Mouse (Mus musculus) hindbrain, embryonic 14.5 days (tissue): ENCODE data around the gene Wsb2. TPM values are rescaled to one million over a fixed set of nuclear protein-coding genes. Genes with fewer than 3 reads are reported as not detected.

Experiments
- ATAC-seq: fragments of 200-750 bp; cut with Nextera tagmentation; 2 replicates; pipeline ENCODE4 v1.8.0; 2017; ENCODE audit warnings: moderate number of reproducible peaks, mild to moderate bottlenecking, moderate TSS enrichment, moderate library complexity; ENCODE audit not compliant: low FRiP score
- DNase-seq: peaks from one replicate; pipeline ENCODE4 v3.0.0-alpha.2; 2015; ENCODE audit warnings: low spot score
- H3K27ac ChIP-seq: fragments of 300-500 bp; sonication (generic); 2 replicates; pipeline ENCODE4 v1.5.1; 2014; ENCODE audit warnings: mild to moderate bottlenecking, moderate library complexity
- H3K27me3 ChIP-seq: fragments of 300-500 bp; sonication (generic); 2 replicates; pipeline ENCODE4 v1.6.1; 2014; ENCODE audit warnings: mild to moderate bottlenecking, low read length, mixed read lengths; ENCODE audit not compliant: control insufficient read depth, insufficient read depth
- H3K36me3 ChIP-seq: fragments of 300-500 bp; sonication (generic); replicated peaks from 2 replicates; pipeline ENCODE4 v1.6.1; 2014; ENCODE audit not compliant: control insufficient read depth, insufficient read depth
- H3K4me1 ChIP-seq: fragments of 300-500 bp; sonication (generic); replicated peaks from 2 replicates; pipeline ENCODE4 v1.6.1; 2014; ENCODE audit warnings: antibody characterized with exemption, low read length, mixed read lengths; ENCODE audit not compliant: control insufficient read depth, insufficient read depth
- H3K4me2 ChIP-seq: fragments of 300-500 bp; sonication (generic); replicated peaks from 2 replicates; pipeline ENCODE4 v1.6.1; 2014; ENCODE audit warnings: mild to moderate bottlenecking, moderate library complexity
- H3K4me3 ChIP-seq: fragments of 300-500 bp; sonication (generic); replicated peaks from 2 replicates; pipeline ENCODE4 v1.5.1; 2014; ENCODE audit warnings: mild to moderate bottlenecking, low read length
- H3K9ac ChIP-seq: fragments of 300-500 bp; sonication (generic); 2 replicates; pipeline ENCODE4 v1.6.1; 2014
- H3K9me3 ChIP-seq: fragments of 300-500 bp; sonication (generic); 2 replicates; pipeline ENCODE4 v1.6.1; 2016; ENCODE audit warnings: low read length; ENCODE audit not compliant: control insufficient read depth
- WGBS: fragments of 180-500 bp; shearing (Covaris S2); extraction: QIAGEN DNeasy Blood & Tissue Kit; methylation state at CpG from one replicate; pipeline ENCODE4 v1.1.7; 2014; 5-methylcytosine and 5-hydroxymethylcytosine counted together
- polyA plus RNA-seq: library from polyadenylated mRNA; unstranded; fragments of >200 nt; fragmentation: Nextera tagmentation; extraction: Ambion mirVana; gene quantifications from 2 replicates; pipeline ENCODE4 v1.2.1, GENCODE M21; 2014

Wsb2 gene
- polyA plus RNA-seq, 1 experiment from 2014 or later = 292 TPM

GRCm38 (mm10) chr5:117360631-117361541 lies 3.8 kb downstream of the Wsb2 start:
- Histone ChIP-seq H3K4me3 (no peak overlapping the region), H3K9ac (no peak overlapping the region), H3K27ac (no peak overlapping the region), H3K36me3 (peaks cover 25% of the 10 kb centered on the region), H3K4me1 (peaks cover 35% of the 10 kb centered on the region), H3K9me3 (no peaks in the 10 kb centered on the region), H3K4me2 (0 out of 2 replicates have a peak overlapping the region, but pooled peaks have one; percentile 2), H3K27me3 (no peaks in the 10 kb centered on the region)
- WGBS = 48% methylated on average over 13 of the region's 13 CpGs
- ATAC-seq (no peak), DNase-seq (no peak)

GRCm38 (mm10) chr5:117361590-117361989 lies 4.5 kb downstream of the Wsb2 start:
- H3K27ac ChIP-seq = no peak overlapping the region
- H3K4me3 ChIP-seq = no peak overlapping the region
- peaks cover 32% of the 10 kb centered on the region for H3K36me3 ChIP-seq
- no peaks in the 10 kb centered on the region for H3K9me3 ChIP-seq
- H3K27me3 ChIP-seq = no peaks in the 10 kb centered on the region
- H3K4me1 ChIP-seq = peaks cover 32% of the 10 kb centered on the region
- H3K4me2 ChIP-seq = no peak overlapping the region
- no peak for ATAC-seq
- 75% methylated on average over 4 of the region's 4 CpGs for WGBS
- no peak overlapping the region for H3K9ac ChIP-seq
- no peak for DNase-seq

GRCm38 (mm10) chr5:117363066-117363782 lies 6.1 kb downstream of the Wsb2 start:
- H3K4me3 ChIP-seq = no peak overlapping the region
- no peak for ATAC-seq
- H3K27me3 ChIP-seq = no peaks in the 10 kb centered on the region
- H3K9me3 ChIP-seq = no peaks in the 10 kb centered on the region
- H3K4me2 ChIP-seq = no peak overlapping the region
- no peak overlapping the region for H3K27ac ChIP-seq
- H3K9ac ChIP-seq = no peak overlapping the region
- peaks cover 32% of the 10 kb centered on the region for H3K4me1 ChIP-seq
- peaks cover 48% of the 10 kb centered on the region for H3K36me3 ChIP-seq
- 57% methylated on average over 15 of the region's 15 CpGs for WGBS
- DNase-seq = no peak

- Histone ChIP-seq H3K4me1 (peaks cover 16% of the 10 kb centered on the region), H3K27ac (no peak overlapping the region), H3K27me3 (no peaks in the 10 kb centered on the region), H3K9ac (no peak overlapping the region), H3K4me2 (no peak overlapping the region), H3K4me3 (no peak overlapping the region), H3K9me3 (no peaks in the 10 kb centered on the region), H3K36me3 (peaks cover 64% of the 10 kb centered on the region)
- WGBS = 86% methylated on average over 3 of the region's 3 CpGs
- no peak for ATAC-seq
- no peak for DNase-seq
Observed at GRCm38 (mm10) chr5:117364821-117365220, 7.7 kb downstream of the Wsb2 start.

GRCm38 (mm10) chr5:117365904-117366561 lies 8.9 kb downstream of the Wsb2 start:
- Histone ChIP-seq H3K9ac (no peak overlapping the region), H3K4me1 (peaks cover 3% of the 10 kb centered on the region), H3K27me3 (no peaks in the 10 kb centered on the region), H3K9me3 (no peaks in the 10 kb centered on the region), H3K27ac (no peak overlapping the region), H3K4me3 (no peak overlapping the region), H3K36me3 (peaks cover 76% of the 10 kb centered on the region), H3K4me2 (no peak overlapping the region)
- DNase-seq (no peak), ATAC-seq (no peak)
- WGBS = 90% methylated on average over 13 of the region's 13 CpGs

- Histone ChIP-seq H3K4me1 (no peaks in the 10 kb centered on the region), H3K36me3 (peaks cover 88% of the 10 kb centered on the region), H3K9ac (no peak overlapping the region), H3K4me3 (no peak overlapping the region), H3K27me3 (no peaks in the 10 kb centered on the region), H3K9me3 (no peaks in the 10 kb centered on the region), H3K27ac (no peak overlapping the region), H3K4me2 (no peak overlapping the region)
- DNase-seq (no peak), ATAC-seq (no peak)
- 48% methylated on average over 8 of the region's 8 CpGs for WGBS
Observed at GRCm38 (mm10) chr5:117367206-117367605, 10.1 kb downstream of the Wsb2 start.

GRCm38 (mm10) chr5:117370592-117370991 lies 13.5 kb downstream of the Wsb2 start:
- Histone ChIP-seq H3K4me3 (no peak overlapping the region), H3K9ac (no peak overlapping the region), H3K36me3 (peaks cover 99% of the 10 kb centered on the region), H3K9me3 (no peaks in the 10 kb centered on the region), H3K4me1 (no peaks in the 10 kb centered on the region), H3K4me2 (no peak overlapping the region), H3K27me3 (no peaks in the 10 kb centered on the region), H3K27ac (no peak overlapping the region)
- ATAC-seq = no peak
- WGBS = 88% methylated on average over 10 of the region's 10 CpGs
- no peak for DNase-seq

- ATAC-seq (no peak), DNase-seq (no peak)
- Histone ChIP-seq H3K9me3 (no peaks in the 10 kb centered on the region), H3K4me1 (no peaks in the 10 kb centered on the region), H3K9ac (no peak overlapping the region), H3K4me3 (no peak overlapping the region), H3K4me2 (no peak overlapping the region), H3K27me3 (no peaks in the 10 kb centered on the region), H3K27ac (no peak overlapping the region), H3K36me3 (peaks cover 96% of the 10 kb centered on the region)
- 93% methylated on average over 9 of the region's 9 CpGs for WGBS
Observed at GRCm38 (mm10) chr5:117373418-117373817, 16.3 kb downstream of the Wsb2 start.
